Mouse (Mus musculus) adrenal gland, adult 18-20 months (tissue): ENCODE results near the gene Tnrc18. TPM values are rescaled to one million over a fixed set of nuclear protein-coding genes. Genes with fewer than 3 reads are reported as not detected.
"Not testable (repeated sequence)": the region's sequence is repeated elsewhere in the genome, so short reads cannot be mapped to it uniquely, and the experiment has no call there.

Experiments
- DNase-seq, 2 experiments: peaks; one replicate each; pipeline ENCODE4 v3.0.0; 2021 to 2022; ENCODE audit warnings: low spot score in 2 of 2
- long read RNA-seq, 2 experiments: library from polyadenylated mRNA; stranded (forward); transcript quantifications; one replicate each; pipeline ENCODE4 v2.0.0; 2021
- total RNA-seq, 2 experiments: library from RNA; stranded (reverse); gene quantifications; 1 replicate in 1 of 2; 2 replicates in 1 of 2; pipeline ENCODE4 v1.2.3; 2021

The Tnrc18 gene
- 10 to 100 TPM; 46.4 to 57.7 TPM for total RNA-seq
- long read RNA-seq, experiment 1, partial matches to known transcripts = 2 of 2 reads
- long read RNA-seq, experiment 1, other reads (novel, unspliced or antisense) = 0 of 2 reads
- long read RNA-seq, experiment 2, partial matches to known transcripts = 6 of 12 reads
- long read RNA-seq, experiment 2, other reads (novel, unspliced or antisense) = 6 of 12 reads

DNA sequence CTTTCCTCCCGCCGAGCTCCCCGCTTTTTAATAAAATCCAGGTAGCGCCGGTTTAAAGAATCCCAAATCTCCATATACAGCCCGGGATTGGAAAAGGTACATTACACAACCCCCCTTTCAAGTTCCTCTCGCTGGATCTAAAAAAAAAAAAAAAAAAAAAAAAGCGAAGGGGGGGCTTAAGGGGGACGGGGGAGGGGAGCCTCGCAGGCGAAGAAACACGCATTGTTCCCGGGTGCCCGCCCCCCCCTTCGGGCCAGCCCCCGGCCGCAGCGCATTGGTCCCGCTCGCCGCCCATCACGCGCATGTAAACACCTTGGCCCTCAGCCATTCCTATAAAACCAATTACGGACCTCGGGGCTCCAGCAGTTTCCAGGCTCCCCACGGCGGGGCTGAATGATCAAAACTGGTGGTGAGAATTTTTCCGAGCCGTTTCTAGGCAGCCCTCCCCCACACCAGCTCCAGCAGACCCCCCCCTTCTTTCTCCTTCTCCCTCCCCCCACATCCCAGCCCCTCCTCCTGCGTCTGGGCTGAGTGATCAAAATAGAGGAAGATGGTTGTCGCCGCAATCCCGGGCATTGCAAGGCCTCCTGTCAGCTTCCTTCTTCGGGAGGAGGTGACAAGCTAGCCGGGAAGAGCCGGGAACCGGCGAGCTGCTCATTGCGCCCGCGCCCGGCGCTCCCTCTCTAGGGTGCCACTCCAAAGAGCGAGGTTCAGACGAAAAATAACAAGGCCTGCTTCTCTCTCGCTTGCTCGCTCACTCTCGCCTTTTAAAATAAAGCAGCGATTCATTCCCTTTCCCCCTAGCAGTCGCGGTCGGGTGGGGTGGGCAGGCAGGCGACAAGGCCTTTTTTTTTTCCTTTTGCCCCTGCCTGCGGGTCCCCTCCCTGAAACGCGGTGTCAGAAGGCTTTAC is at the start of gene Tnrc18:
Gene Tnrc18, minus strand, starts transcription at position 139 of the 911 bp plus-strand sequence.
- peak; percentile 99 to 100 for DNase-seq

DNA sequence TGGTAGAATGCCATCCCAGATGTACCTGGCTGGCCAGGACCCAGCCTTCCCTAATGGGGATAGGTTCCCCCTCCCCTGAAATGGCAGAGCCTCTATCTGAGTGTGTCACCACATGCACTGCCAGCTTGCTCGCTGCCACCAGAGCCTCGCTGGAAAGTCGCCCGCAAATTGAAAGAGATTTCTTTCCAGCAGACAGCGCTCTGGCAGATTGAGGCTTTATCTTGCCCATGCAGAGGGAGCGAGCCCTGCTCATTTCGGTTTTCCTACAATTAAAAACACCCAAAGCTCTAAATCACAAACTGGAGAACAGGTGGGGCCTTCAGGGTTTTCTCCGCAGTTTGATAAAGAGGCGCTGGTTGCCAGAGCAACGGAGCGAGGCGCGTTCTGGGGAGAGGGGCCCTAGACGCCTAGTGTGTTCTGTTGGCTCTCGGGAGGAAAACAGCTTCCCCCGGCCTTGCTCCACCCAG is 40.3 kb upstream of the Tnrc18 start:
- DNase-seq = no peak

DNA sequence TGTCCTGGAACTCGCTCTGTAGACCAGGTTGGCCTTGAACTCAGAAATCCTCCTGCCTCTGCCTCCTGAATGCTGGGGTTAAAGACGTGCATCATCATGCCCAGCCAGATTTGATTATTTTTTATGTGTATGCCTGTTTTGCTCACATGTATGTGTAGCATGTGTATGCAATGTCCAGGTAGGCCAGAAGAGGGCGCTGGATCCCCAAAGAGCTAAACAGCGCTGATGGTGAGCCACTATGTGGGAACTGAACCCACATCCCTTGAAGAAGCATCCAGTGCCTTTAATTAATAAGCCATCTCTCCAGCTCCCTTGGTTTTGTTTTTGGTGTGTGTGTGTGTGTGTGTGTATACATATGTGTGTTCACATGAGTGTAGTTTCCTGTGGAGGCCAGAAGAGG is 38.9 kb upstream of the Tnrc18 start:
- no peak for DNase-seq

GRCm38 (mm10) chr5:142854877-142855276 is 37.4 kb upstream of the Tnrc18 start:
- peak in 1 of 2 experiments; percentile 51 for DNase-seq

GRCm38 (mm10) chr5:142853585-142853984 is 36.1 kb upstream of the Tnrc18 start:
- no peak for DNase-seq

DNA sequence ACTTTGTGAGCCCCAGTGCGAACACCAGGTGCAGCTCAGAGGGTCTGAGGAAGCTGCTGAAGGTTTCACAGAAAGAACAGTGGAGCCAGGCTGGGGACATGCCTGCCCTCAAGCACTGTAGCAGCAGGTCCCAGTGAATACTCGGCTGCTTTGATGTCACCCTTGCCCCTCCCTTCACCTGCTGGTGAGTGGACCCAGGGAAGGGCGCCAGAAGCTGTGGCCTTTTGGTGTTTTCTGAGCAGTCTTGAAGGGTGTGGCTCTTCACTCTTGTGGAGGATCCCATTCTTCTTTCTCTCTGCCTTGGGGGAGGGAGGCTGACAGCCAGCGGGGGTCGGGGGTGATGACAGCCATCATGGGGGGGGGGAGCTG is 34.2 kb upstream of the Tnrc18 start:
- DNase-seq = no peak

DNA sequence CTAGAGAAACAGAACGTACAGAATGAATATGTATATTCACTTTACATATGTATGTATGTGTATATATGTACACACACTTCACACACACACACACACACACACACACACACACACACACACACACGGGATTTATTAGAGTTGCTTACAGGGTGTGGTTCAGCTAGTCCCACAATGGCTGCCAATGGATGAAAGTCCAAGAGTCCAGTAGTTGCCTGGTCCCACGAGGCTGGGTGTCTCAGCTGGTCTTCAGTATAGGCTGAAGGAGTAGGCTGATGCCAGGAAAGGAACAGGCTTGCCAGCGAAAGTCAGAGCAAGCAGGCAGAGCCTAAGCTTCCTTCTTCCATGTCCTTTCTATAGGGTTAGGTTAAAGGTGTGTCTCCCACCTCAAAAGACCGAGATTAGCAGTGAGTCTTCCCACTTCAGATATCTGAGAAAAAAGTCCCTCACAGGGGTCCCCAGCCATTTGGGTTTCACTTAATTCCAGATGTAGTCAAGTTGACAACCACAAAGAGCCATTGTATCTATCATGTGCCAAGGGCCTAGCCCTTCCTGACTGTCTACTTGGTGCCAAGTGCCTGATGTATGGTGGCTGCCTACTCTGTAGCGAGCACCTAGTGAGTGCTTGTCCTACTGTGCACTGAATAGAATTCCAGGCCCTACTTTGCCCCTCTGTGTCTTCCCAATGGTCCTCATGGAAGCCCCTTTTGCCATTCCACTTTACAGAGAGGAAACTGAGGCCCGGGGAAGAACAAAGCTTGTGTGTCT is 33.6 kb upstream of the Tnrc18 start:
- DNase-seq = no peak

GRCm38 (mm10) chr5:142850476-142850875 is 33.0 kb upstream of the Tnrc18 start:
- DNase-seq = no peak

- DNase-seq = no peak
Observed at GRCm38 (mm10) chr5:142848911-142849310, 31.4 kb upstream of the Tnrc18 start.

DNA sequence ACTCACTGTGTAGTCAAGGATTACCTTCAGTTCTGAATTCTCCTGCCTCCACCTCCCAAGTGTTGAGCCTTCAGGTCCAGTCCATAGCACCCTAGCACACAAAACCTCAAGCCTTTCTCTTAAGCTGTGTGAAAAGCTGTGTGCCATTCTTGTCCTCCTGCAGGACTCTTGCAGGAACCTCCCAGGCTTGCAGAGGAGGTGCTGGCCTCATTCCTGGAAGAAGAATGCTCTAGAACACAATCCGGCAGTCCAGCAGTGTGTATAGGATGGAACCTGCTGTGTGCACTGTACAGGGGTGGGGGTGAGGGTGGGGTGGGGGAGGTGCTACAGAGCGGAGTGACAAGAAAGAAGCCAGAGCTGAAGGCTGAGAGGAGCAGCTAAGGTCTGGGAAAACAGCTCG is 30.7 kb upstream of the Tnrc18 start:
- no peak for DNase-seq

GRCm38 (mm10) chr5:142844467-142844866 is 27.0 kb upstream of the Tnrc18 start:
- peak; percentile 27 to 53 for DNase-seq

DNA sequence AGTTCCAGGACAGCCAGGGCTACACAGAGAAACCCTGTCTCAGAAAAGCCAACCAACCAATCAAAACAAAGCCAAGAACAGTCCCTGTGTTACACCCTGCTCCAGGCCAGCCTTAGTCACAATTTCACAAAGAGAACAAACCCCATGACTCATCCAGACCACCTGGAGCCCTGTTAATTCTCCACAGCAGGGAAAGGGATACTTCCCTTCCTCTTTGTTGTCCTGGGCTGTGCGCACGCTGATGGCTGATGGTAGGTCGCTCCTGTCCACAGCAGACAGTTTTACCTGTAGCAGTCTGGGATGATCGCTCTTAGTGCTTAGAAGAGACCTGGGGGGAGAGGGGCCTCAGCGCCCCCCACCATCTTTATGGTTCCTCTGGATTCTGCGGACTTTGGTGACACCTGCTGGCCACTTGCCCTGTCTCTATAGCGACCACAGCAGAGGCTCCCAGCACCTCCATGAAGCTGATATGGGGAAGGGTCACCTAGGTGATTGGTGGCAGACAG is 24.7 kb upstream of the Tnrc18 start:
- DNase-seq = peak; percentile 52 to 55

- DNase-seq = peak in 1 of 2 experiments; percentile 36
Observed at GRCm38 (mm10) chr5:142841372-142842136, 24.1 kb upstream of the Tnrc18 start.

DNA sequence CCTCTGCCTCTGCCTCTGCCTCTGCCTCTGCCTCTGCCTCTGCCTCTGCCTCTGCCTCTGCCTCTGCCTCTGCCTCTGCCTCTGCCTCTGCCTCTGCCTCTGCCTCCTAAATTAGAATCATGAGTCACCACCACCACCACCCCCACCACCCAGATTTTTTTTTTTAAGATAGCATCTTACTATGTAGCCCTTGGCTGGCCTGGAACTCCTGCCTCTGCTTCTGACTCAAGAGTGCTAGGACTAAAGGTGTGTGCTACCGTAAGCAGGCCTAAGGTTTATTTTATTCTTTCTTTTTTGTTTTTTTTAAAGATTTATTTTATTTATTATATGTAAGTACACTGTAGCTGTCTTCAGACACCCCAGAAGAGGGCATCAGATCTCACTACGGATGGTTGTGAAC is 20.0 kb upstream of the Tnrc18 start:
- not testable (repeated sequence) for DNase-seq

GRCm38 (mm10) chr5:142836891-142837290 is 19.4 kb upstream of the Tnrc18 start:
- DNase-seq = no peak

DNA sequence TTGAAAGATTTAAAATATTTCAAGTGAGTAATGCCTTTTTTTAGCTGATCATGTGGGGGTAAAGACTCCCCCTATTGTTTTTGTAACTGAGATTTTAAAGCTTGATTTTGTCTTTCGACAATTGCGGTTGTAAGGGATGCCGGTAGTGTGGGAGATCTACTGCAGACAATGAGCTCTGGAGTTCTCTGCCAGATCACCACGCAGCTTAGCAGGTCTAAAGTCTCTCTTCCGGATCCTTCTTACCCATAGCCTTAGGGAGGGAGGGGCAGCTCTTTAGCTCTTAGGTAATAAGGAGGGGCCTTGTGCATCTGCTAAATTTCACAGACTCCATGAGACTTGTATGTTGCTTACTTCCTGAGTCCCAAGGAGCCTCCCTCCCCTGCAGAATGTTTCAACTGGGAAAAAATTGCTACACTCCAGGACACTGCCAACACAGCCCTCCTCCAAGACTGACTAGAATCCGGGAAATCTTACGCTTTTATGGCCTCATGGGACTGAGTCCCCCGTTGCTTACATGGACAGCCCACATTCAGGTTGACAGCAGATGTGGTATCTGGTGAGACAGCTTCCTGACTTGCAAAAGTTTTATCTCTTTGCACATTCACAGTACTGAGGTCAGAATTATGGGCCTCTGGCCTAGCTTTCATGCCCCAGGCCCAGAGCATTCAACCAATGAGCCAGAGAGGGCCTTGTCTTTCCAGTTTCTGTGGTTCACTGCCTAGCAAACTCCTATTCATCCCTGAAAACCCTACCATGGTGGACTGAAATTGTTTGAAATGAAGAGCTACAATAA is 16.4 kb upstream of the Tnrc18 start:
- no peak for DNase-seq

DNA sequence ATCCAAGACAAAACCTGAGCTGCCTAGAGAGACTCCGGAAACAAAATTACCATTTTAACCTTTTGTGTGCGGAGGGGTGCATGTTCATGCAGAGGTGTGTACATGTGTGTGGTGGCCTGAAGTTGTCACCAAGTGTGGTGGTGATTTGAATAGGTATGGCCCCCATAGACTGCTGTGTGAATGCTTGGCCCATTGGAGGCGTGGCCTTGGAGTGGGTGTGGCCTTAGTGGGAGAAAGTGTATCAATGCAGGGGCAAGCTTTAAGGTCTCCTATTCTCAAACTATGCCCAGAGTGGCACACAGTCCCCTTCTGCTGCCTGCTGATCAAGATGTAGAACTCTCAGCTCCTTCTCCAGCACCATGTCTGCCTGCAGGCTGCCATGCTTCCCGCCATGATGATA is 8.7 kb upstream of the Tnrc18 start:
- DNase-seq = no peak

DNA sequence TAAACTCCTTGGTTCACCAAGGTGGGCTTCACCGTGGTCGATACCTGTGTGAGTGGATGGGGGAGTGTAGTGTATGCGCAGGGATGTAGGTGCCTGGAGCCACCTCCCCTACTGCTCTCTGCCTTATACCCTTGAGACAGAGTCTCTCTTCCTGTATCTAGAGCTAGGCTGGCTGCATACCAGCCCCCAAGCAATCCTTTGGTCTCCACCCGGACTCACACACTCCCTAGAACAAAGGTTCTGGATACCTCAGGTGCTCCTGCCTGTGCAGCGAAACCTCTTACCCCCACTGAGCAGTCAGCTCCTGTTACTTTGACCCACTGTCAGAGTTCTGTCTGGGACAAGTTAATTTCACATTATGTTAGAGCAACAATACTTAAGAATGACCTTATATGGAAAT is 8.2 kb upstream of the Tnrc18 start:
- DNase-seq = no peak

DNA sequence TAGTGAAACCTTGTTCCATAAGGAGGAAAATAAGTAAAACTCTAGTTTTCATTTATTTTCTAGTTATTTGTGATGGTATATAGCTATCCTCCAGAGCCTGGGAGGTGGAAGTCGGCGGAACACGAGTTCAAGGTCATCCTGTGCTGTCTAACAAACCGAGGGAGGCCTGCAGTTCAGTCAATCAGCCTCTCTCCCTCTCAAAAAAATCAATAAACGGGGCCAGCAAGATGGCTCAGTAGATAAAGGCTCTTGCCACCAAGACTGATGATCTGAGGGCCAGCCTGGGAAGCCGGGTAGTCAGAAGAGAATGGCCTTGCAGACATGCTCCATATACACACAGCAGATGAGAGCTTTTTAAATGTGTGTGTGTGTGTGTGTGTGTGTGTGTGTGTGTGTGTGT is 6.6 kb upstream of the Tnrc18 start:
- DNase-seq = no peak
